Mouse (Mus musculus): Measurements from ENCODE around the gene 4933427I04Rik. TPM values are rescaled to one million over a fixed set of nuclear protein-coding genes. Genes with fewer than 3 reads are reported as not detected.

Gene 4933427I04Rik
- total RNA-seq (2021) (not detected), polyA plus RNA-seq (2012; rRNA removed) (not detected in 2 replicates)
- long read RNA-seq = 0 reads

DNA sequence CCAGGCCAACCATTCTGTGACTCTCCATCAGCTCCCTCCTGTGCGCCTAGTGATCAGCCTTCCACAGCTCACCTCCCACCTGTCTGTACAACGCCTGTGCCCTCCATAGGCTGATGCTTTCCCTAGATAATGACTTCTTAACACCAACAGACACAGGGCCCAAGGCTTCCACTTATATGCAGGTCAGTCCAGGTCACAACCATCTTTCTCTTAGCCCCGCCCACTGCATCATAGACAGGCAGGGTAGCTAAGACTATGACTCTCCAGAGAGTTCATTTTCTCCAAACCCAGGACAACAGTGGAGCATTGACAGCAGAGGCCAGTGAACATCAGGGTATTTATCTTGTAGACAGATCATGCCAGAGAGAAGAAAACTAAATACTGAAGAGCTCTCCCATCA is at the start of gene 4933427I04Rik:
TSS of gene 4933427I04Rik (plus strand) at position 301 of the 400 bp plus-strand sequence.
- TF ChIP-seq EP300 (IDR thresholded peaks at IDR 0.05; ENCODE audit: insufficient read depth, low read depth, low read length) = no peak
- no peak for TF ChIP-seq CTCF (IDR thresholded peaks at IDR 0.05)
- TF ChIP-seq POLR2A (IDR thresholded peaks at IDR 0.05; ENCODE audit: insufficient read depth, low read depth, low read length) = no peak
- H3K79me2 ChIP-seq (replicated peaks; ENCODE audit: control insufficient read depth, insufficient read depth, low read length) = no peaks in the 10 kb centered on the region
- intact Hi-C loops (cut with DNase I) = no loop called here
- H3K4me3 ChIP-seq = no peak within 1 kb of the TSS
- 75% methylated on average over 3 of the region's 3 CpGs for WGBS
- H3K27ac ChIP-seq = no peak within 1 kb of the TSS
- no peak within 1 kb of the TSS for H3K9ac ChIP-seq (ENCODE audit: low read depth, low read length)
- H3K36me3 ChIP-seq (ENCODE audit: control insufficient read depth, insufficient read depth, low read length) = no peaks in the 10 kb centered on the region
- no peaks in the 10 kb centered on the region for H3K4me1 ChIP-seq (ENCODE audit: control insufficient read depth, insufficient read depth, low read length)
- no peaks in the 10 kb centered on the region for H3K27me3 ChIP-seq (ENCODE audit: control insufficient read depth, insufficient read depth, low read length)
- DNase-seq = no peak

DNA sequence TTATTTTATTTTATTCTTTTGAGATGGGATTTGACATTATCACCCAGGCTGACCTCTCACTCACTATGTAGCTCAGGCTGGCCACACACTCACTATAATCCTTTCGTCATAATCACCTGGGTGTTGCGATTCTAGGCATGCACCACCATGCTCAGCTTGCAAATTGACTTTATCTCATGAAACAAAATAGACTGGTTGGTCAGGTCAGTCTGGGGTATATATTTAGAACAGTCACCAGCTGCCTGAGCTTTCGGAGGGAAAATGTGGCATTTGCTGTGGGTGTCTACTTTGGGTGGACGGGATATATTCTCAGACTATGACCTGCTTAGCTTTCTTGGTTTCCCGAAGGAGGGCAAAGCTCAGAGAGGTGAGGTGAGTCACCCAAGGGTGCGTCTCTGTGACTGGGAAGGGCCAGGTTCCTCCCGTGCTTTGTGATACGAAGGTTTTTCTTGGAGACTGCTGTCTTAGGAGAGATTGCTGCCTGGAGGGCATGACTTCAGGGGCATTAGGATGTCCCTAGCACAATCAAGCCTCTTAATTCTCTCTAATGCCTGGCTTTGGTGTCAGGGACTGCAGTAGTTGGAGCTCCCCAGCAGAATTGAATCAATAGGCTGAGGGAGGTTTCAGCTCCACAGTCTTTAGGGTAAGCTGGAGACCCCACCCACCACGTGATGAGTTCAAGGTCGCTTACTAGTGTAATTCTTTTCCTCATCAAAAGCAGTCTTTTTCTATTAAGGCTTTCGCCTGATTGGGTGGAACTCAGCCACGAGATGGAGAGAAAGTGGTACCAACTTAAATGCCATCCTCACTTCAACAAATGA is 48.8 kb upstream of the 4933427I04Rik start:
- Histone ChIP-seq H3K27ac (no peak overlapping the region), H3K79me2 (replicated peaks; ENCODE audit: control insufficient read depth, insufficient read depth, low read length) (no peaks in the 10 kb centered on the region), H3K9ac (ENCODE audit: low read depth, low read length) (no peak overlapping the region), H3K4me3 (no peak overlapping the region), H3K36me3 (ENCODE audit: control insufficient read depth, insufficient read depth, low read length) (no peaks in the 10 kb centered on the region), H3K27me3 (ENCODE audit: control insufficient read depth, insufficient read depth, low read length) (no peaks in the 10 kb centered on the region), H3K4me1 (ENCODE audit: control insufficient read depth, insufficient read depth, low read length) (no peaks in the 10 kb centered on the region)
- 62% methylated on average over 12 of the region's 12 CpGs for WGBS
- intact Hi-C loops (cut with DNase I) = loop anchor here (10.0 kb wide), 1 partner anchor 84 kb away; no protein-coding TSS in a partner anchor
- TF ChIP-seq POLR2A (IDR thresholded peaks at IDR 0.05; ENCODE audit: insufficient read depth, low read depth, low read length) = no peak
- TF ChIP-seq CTCF (IDR thresholded peaks at IDR 0.05) = no peak
- TF ChIP-seq EP300 (IDR thresholded peaks at IDR 0.05; ENCODE audit: insufficient read depth, low read depth, low read length) = no peak
- no peak for DNase-seq

DNA sequence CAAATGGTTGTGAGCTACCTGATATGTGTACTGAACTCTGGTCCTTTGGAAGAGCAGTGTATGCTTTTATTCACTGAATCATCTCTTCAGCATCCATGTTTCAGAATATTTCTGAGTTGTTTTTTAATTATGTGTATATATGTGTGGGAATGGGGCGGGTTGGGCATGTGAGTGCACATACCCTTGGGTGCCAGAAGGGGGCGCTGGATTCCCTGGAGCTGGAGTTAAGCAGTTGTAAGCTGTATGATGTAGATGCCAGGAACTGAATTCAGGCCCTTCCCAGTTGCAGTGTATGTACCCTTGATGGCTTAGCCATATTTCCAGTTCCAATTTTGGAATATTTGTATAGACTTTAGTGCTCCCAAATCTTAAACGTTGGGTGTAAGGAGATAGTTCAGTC is 47.0 kb upstream of the 4933427I04Rik start:
- no peaks in the 10 kb centered on the region for H3K27me3 ChIP-seq (ENCODE audit: control insufficient read depth, insufficient read depth, low read length)
- TF ChIP-seq CTCF (IDR thresholded peaks at IDR 0.05) (peak; percentile 17; the same call in 1 of the 2 replicates), POLR2A (IDR thresholded peaks at IDR 0.05; ENCODE audit: insufficient read depth, low read depth, low read length) (no peak), EP300 (IDR thresholded peaks at IDR 0.05; ENCODE audit: insufficient read depth, low read depth, low read length) (no peak)
- no peak overlapping the region for H3K27ac ChIP-seq
- H3K4me3 ChIP-seq = no peak overlapping the region
- H3K9ac ChIP-seq (ENCODE audit: low read depth, low read length) = no peak overlapping the region
- H3K4me1 ChIP-seq (ENCODE audit: control insufficient read depth, insufficient read depth, low read length) = no peaks in the 10 kb centered on the region
- no peaks in the 10 kb centered on the region for H3K79me2 ChIP-seq (replicated peaks; ENCODE audit: control insufficient read depth, insufficient read depth, low read length)
- H3K36me3 ChIP-seq (ENCODE audit: control insufficient read depth, insufficient read depth, low read length) = no peaks in the 10 kb centered on the region
- intact Hi-C loops (cut with DNase I) = loop anchor here (10.0 kb wide), 1 partner anchor 82 kb away; no protein-coding TSS in a partner anchor
- WGBS = 77% methylated on average over 3 of the region's 3 CpGs
- DNase-seq = no peak

DNA sequence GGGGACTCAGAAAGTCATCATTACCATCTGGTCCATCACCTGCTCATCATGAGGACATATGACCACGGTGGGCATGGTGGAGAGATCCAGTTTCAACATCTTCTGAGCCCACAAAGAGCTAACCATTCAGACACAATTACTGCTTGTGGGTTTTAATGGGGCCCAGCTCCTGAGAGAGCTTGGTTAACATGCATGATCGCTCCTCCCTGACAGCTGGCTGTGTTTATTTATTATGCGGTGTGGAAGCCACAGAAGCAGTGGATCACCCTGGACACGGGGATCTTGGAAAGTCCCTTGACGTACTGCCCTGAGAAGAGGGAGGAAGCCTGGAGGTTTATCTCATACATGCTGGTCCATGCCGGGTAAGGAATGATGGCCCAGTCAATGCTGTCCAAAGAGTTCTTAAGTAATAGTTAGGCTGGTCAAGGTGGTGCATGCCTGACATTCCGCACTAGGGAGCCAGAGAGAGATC is 45.4 kb upstream of the 4933427I04Rik start:
- no peak for DNase-seq
- no peaks in the 10 kb centered on the region for H3K79me2 ChIP-seq (replicated peaks; ENCODE audit: control insufficient read depth, insufficient read depth, low read length)
- H3K27ac ChIP-seq = no peak overlapping the region
- intact Hi-C loops (cut with DNase I) = loop anchor here (10.0 kb wide), 1 partner anchor 81 kb away; no protein-coding TSS in a partner anchor
- no peak overlapping the region for H3K4me3 ChIP-seq
- H3K36me3 ChIP-seq (ENCODE audit: control insufficient read depth, insufficient read depth, low read length) = no peaks in the 10 kb centered on the region
- WGBS = 65% methylated on average over 7 of the region's 7 CpGs
- TF ChIP-seq EP300 (IDR thresholded peaks at IDR 0.05; ENCODE audit: insufficient read depth, low read depth, low read length) (no peak), CTCF (IDR thresholded peaks at IDR 0.05) (no peak), POLR2A (IDR thresholded peaks at IDR 0.05; ENCODE audit: insufficient read depth, low read depth, low read length) (no peak)
- H3K4me1 ChIP-seq (ENCODE audit: control insufficient read depth, insufficient read depth, low read length) = no peaks in the 10 kb centered on the region
- no peak overlapping the region for H3K9ac ChIP-seq (ENCODE audit: low read depth, low read length)
- no peaks in the 10 kb centered on the region for H3K27me3 ChIP-seq (ENCODE audit: control insufficient read depth, insufficient read depth, low read length)

DNA sequence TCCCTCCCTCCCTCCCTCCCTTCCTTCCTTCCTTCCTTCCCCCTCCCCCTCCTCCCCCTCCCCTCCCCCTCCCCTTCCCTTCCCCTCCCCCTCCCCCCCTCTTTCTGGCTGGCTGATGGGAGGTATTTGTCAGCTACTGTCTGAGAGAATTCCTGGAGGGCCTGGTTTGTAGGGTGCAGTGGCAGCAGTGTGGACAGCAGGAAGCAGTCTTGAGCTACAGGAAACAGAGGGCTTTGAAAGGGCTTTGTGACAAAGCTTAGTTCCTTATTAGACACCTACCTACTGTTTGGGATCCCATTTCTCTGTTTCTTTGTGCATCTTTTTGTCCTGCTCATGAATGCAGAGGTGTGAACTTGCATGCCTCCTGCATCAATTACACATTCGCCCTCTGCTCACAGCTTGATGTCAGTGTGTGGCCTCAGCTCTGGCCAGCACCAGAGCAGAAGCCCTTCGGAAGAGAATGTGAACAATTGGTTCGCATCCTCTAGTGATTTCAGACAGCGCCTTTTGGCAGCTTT is 40.3 kb upstream of the 4933427I04Rik start:
- no peaks in the 10 kb centered on the region for H3K27me3 ChIP-seq (ENCODE audit: control insufficient read depth, insufficient read depth, low read length)
- H3K9ac ChIP-seq (ENCODE audit: low read depth, low read length) = no peak overlapping the region
- intact Hi-C loops (cut with DNase I) = loop anchor here (10.0 kb wide), 1 partner anchor 76 kb away; no protein-coding TSS in a partner anchor
- WGBS = 52% methylated on average over 4 of the region's 4 CpGs
- DNase-seq = no peak
- H3K4me1 ChIP-seq (ENCODE audit: control insufficient read depth, insufficient read depth, low read length) = no peaks in the 10 kb centered on the region
- no peak overlapping the region for H3K27ac ChIP-seq
- H3K4me3 ChIP-seq = no peak overlapping the region
- TF ChIP-seq POLR2A (IDR thresholded peaks at IDR 0.05; ENCODE audit: insufficient read depth, low read depth, low read length) (no peak), CTCF (IDR thresholded peaks at IDR 0.05) (peak; percentile 44)
- H3K36me3 ChIP-seq (ENCODE audit: control insufficient read depth, insufficient read depth, low read length) = no peaks in the 10 kb centered on the region
- H3K79me2 ChIP-seq (replicated peaks; ENCODE audit: control insufficient read depth, insufficient read depth, low read length) = no peaks in the 10 kb centered on the region

DNA sequence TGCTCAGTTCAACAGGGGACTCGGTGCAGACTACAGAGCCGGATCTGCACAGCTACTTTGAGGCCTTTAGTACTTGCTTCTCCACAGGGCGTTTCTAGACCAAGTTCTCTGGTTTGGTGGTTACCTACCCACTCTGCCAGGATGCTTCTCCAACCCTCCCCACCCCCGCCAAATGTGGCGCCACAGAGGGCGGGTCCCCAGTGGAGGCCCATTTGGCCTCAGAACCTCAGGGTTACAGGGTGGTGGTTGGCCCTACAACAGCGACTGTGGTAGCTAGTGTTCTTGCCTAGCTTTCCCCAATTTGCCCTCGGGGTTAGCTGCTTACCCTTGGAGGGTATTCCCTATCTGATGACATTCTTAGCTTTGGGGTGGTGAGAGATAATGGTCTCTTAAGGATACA is 17.4 kb upstream of the 4933427I04Rik start:
- H3K4me1 ChIP-seq (ENCODE audit: control insufficient read depth, insufficient read depth, low read length) = no peaks in the 10 kb centered on the region
- H3K27me3 ChIP-seq (ENCODE audit: control insufficient read depth, insufficient read depth, low read length) = no peaks in the 10 kb centered on the region
- WGBS = 79% methylated on average over 8 of the region's 8 CpGs
- DNase-seq = no peak
- H3K9ac ChIP-seq (ENCODE audit: low read depth, low read length) = no peak overlapping the region
- no peak overlapping the region for H3K4me3 ChIP-seq
- no peaks in the 10 kb centered on the region for H3K79me2 ChIP-seq (replicated peaks; ENCODE audit: control insufficient read depth, insufficient read depth, low read length)
- TF ChIP-seq CTCF (IDR thresholded peaks at IDR 0.05) (no peak), EP300 (IDR thresholded peaks at IDR 0.05; ENCODE audit: insufficient read depth, low read depth, low read length) (no peak), POLR2A (IDR thresholded peaks at IDR 0.05; ENCODE audit: insufficient read depth, low read depth, low read length) (no peak)
- intact Hi-C loops (cut with DNase I) = no loop called here
- no peak overlapping the region for H3K27ac ChIP-seq
- no peaks in the 10 kb centered on the region for H3K36me3 ChIP-seq (ENCODE audit: control insufficient read depth, insufficient read depth, low read length)
